Mouse (Mus musculus) forebrain, embryonic 14.5 days (tissue): ENCODE measurements around the gene Pknox2. TPM values are rescaled to one million over a fixed set of nuclear protein-coding genes. Genes with fewer than 3 reads are reported as not detected.
A peak's percentile ranks its signal among the peaks of the same experiment; 100 is the strongest.

Source experiments
- ATAC-seq: fragments of 200-750 bp; cut with Nextera tagmentation; 2 replicates; pipeline ENCODE4 v1.8.0; 2017; ENCODE audit warnings: mild to moderate bottlenecking, moderate library complexity
- DNase-seq: peaks from one replicate; pipeline ENCODE4 v3.0.0-alpha.2; 2015; ENCODE audit warnings: low spot score
- H3K27ac ChIP-seq: fragments of 300-500 bp; sonication (generic); 2 replicates; pipeline ENCODE4 v1.5.1; 2014; ENCODE audit warnings: low read depth, mild to moderate bottlenecking, control low read depth, low read length, moderate library complexity
- H3K27me3 ChIP-seq: fragments of 300-500 bp; sonication (generic); replicated peaks from 2 replicates; pipeline ENCODE4 v1.6.1; 2014; ENCODE audit warnings: low read length, control low read depth, mixed read lengths; ENCODE audit not compliant: control insufficient read depth, insufficient read depth
- H3K36me3 ChIP-seq: fragments of 300-500 bp; sonication (generic); 2 replicates; pipeline ENCODE4 v1.6.1; 2014; ENCODE audit warnings: low read length, control low read depth; ENCODE audit not compliant: control insufficient read depth, insufficient read depth
- H3K4me1 ChIP-seq: fragments of 300-500 bp; sonication (generic); 2 replicates; pipeline ENCODE4 v1.6.1; 2014; ENCODE audit warnings: antibody characterized with exemption, low read length, control low read depth; ENCODE audit not compliant: control insufficient read depth, insufficient read depth
- H3K4me2 ChIP-seq: fragments of 300-500 bp; sonication (generic); 2 replicates; pipeline ENCODE4 v1.6.1; 2014; ENCODE audit warnings: mild to moderate bottlenecking, control low read depth, low read length
- H3K4me3 ChIP-seq: fragments of 300-500 bp; sonication (generic); 2 replicates; pipeline ENCODE4 v1.5.1; 2014; ENCODE audit warnings: low read depth, low read length, control low read depth
- H3K9ac ChIP-seq: fragments of 300-500 bp; sonication (generic); 2 replicates; pipeline ENCODE4 v1.6.1; 2014; ENCODE audit warnings: mild to moderate bottlenecking, low read length, control low read depth, moderate library complexity
- H3K9me3 ChIP-seq: fragments of 300-500 bp; sonication (generic); replicated peaks from 2 replicates; pipeline ENCODE4 v1.6.1; 2016; ENCODE audit warnings: low read length, control low read depth, mixed read lengths; ENCODE audit not compliant: control insufficient read depth
- WGBS: fragments of 180-500 bp; shearing (Covaris S2); extraction: QIAGEN DNeasy Blood & Tissue Kit; methylation state at CpG from one replicate; pipeline ENCODE4 v1.1.7; 2014; 5-methylcytosine and 5-hydroxymethylcytosine counted together
- polyA plus RNA-seq: library from polyadenylated mRNA; unstranded; fragments of >200 nt; fragmentation: Nextera tagmentation; extraction: Ambion mirVana; gene quantifications from 2 replicates; pipeline ENCODE4 v1.2.1, GENCODE M21; 2014

The Pknox2 gene
- polyA plus RNA-seq, 1 experiment from 2014 or later = 12.1 TPM

DNA sequence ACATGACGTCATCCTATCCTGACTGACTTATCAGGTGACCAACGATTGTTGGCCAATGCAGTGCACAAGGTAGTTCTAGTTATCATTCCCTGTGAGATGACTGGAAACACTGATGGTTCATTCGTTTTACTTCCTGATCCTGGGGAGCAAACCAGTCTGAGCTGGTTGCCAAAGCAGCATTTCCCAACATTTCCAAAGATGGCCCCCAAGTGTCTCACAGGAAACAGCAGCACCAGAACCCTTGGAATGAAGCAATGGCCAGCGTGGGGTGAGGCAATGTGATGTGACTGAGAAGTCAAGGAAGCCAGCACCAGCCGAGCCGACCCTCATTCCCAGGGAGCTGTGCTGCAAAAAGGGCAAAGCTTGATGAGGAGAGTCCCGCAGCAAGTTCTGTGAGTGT is 13.7 kb downstream of the Pknox2 start:
- Histone ChIP-seq H3K4me2 (no peak overlapping the region), H3K27ac (no peak overlapping the region), H3K4me3 (no peak overlapping the region), H3K27me3 (no peaks in the 10 kb centered on the region), H3K9ac (no peak overlapping the region), H3K36me3 (no peaks in the 10 kb centered on the region), H3K4me1 (no peaks in the 10 kb centered on the region; the same call in 1 of the 2 replicates), H3K9me3 (no peaks in the 10 kb centered on the region)
- DNase-seq = no peak
- 90% methylated on average over 7 of the region's 7 CpGs for WGBS
- ATAC-seq = no peak

DNA sequence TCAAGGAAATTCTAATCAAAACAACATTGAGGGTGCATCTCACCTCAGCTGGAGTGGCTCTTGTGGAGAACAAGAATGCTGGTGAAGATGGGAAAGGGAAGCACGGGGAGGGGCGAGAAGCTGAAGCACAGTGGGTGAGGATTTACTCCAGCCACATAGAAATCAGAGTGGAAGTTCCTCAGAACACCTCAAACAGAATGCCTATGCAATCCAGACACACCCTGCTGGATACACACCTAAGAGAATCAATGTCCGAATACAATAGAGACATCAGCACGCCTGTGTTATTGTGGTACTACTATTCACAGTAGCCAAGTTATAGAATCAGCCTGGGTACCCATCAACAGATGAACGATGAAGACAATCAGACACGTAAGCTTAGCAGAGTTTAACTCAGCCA is 18.2 kb downstream of the Pknox2 start:
- DNase-seq = no peak
- Histone ChIP-seq H3K4me2 (no peak overlapping the region), H3K9me3 (no peaks in the 10 kb centered on the region), H3K4me1 (0 out of 2 replicates have a peak, but pooled peaks cover 5% of the 10 kb centered on the region), H3K27me3 (no peaks in the 10 kb centered on the region; the same call in 1 of the 2 replicates), H3K27ac (no peak overlapping the region), H3K9ac (no peak overlapping the region), H3K36me3 (no peaks in the 10 kb centered on the region), H3K4me3 (no peak overlapping the region)
- 91% methylated on average over 6 of the region's 6 CpGs for WGBS
- no peak for ATAC-seq

DNA sequence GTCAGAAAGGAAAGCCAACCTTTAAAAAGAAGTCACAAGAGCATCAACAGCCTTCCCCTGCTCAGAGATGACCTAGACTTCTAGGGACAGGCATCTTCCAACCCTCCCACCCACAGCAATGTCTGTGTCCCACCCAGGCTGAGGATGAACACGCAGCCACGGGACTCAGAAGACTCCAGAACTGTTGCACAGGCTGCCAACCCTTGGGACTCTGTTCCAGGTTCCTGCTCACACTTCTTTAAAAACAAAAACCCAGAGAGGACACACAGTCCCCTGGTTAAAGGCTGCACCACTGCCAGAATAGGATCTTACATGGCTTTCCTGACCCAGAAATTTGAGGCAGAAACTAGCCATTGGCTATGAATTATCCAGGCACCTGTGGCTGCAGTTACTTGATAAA is 21.0 kb downstream of the Pknox2 start:
- no peak overlapping the region for H3K27ac ChIP-seq
- H3K27me3 ChIP-seq = no peaks in the 10 kb centered on the region; the same call in 1 of the 2 replicates
- no peak overlapping the region for H3K4me2 ChIP-seq
- 93% methylated on average over 2 of the region's 2 CpGs for WGBS
- peaks cover 22% of the 10 kb centered on the region for H3K4me1 ChIP-seq
- H3K4me3 ChIP-seq = no peak overlapping the region
- ATAC-seq (no peak), DNase-seq (no peak)
- H3K36me3 ChIP-seq = no peaks in the 10 kb centered on the region
- H3K9me3 ChIP-seq = no peaks in the 10 kb centered on the region
- H3K9ac ChIP-seq = no peak overlapping the region

DNA sequence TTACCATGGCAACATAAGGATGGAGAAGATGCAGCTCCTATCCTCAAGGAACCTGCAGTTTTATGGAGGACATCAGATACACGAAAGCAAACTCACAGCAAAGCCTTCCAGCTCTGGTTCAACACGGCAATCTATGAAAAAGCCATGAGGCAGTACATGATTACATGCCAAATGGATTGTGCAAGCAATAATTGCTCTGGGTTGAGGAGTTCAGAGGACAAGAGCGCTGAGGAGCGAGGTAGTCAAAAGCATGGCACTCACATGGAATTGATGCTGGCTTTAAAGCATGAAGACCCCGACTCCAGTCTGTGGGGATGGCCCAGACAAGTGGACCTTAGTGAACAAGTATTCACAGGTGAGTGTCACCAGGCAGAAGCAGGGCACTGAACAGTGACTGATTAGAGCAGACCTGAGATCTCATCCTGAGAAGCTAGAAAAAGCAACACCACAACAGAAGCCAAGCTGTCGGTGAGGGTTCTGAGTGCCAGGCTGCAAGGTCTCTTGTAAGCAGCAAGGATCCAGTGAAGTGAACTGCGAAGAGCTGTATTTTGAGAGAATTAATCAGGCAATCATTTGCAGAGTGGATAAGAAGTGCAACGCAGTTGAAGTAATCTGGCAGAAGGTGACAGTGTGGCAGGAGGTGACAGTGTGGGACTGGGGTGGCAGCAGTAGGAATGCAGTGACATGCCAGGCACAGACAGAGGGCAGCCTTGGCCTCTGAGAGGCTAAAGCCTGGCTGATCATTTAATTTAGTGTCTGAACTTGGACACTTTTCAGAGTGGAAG is 22.3 kb downstream of the Pknox2 start:
- Histone ChIP-seq H3K9me3 (no peaks in the 10 kb centered on the region), H3K9ac (no peak overlapping the region), H3K4me2 (no peak overlapping the region), H3K36me3 (no peaks in the 10 kb centered on the region), H3K4me1 (peaks cover 22% of the 10 kb centered on the region), H3K4me3 (no peak overlapping the region), H3K27ac (no peak overlapping the region), H3K27me3 (no peaks in the 10 kb centered on the region; the same call in 1 of the 2 replicates)
- WGBS = 71% methylated on average over 8 of the region's 8 CpGs
- ATAC-seq = peak; percentile 60; the same call in 1 of the 2 replicates
- no peak for DNase-seq

DNA sequence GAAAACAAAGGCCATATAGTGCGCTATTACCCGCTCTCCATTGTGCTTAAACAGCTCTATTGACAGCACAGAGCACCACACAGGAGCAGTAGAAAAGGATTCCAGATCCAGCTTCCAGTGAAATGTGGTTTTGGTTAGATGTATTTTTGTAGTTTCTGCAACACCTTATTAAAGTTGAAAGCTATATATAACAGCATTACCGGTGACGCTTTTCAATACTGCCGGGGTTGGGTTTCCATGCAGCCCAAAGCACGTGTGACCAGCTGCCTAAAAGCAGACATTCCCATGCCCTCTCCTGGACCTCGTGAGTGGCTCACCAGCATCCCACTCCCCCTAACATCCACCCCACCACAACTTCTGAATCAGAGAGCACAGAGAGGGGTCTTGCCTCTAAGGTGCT is 23.8 kb downstream of the Pknox2 start:
- 76% methylated on average over 7 of the region's 7 CpGs for WGBS
- peaks cover 22% of the 10 kb centered on the region for H3K4me1 ChIP-seq
- H3K27ac ChIP-seq = no peak overlapping the region
- H3K4me2 ChIP-seq = no peak overlapping the region
- H3K9me3 ChIP-seq = no peaks in the 10 kb centered on the region
- no peaks in the 10 kb centered on the region for H3K36me3 ChIP-seq
- no peak overlapping the region for H3K9ac ChIP-seq
- ATAC-seq = 0 out of 2 replicates have a peak, but pooled peaks have one; percentile 19
- H3K4me3 ChIP-seq = no peak overlapping the region
- H3K27me3 ChIP-seq = no peaks in the 10 kb centered on the region; the same call in 1 of the 2 replicates
- no peak for DNase-seq

DNA sequence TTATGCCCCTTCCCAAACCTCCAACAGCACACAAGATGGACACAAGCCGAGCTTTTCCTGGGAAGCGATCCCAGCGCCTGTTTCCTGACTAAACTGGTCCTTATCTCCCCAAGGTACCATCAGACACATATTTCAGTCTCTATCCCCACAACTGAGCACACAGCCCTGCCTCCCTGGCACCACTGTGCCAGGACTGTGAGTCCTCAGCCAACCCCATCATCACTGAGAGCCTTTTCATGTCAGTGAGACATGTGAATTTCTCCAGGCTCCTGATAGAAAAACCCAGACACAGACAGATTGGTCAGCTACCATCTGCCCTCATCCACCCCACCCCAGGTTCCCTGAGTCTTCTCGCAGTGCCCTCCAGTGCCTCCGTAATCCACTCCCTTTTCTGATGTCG is 24.2 kb downstream of the Pknox2 start:
- Histone ChIP-seq H3K27ac (no peak overlapping the region), H3K36me3 (no peaks in the 10 kb centered on the region)
- 56% methylated on average over 6 of the region's 6 CpGs for WGBS

DNA sequence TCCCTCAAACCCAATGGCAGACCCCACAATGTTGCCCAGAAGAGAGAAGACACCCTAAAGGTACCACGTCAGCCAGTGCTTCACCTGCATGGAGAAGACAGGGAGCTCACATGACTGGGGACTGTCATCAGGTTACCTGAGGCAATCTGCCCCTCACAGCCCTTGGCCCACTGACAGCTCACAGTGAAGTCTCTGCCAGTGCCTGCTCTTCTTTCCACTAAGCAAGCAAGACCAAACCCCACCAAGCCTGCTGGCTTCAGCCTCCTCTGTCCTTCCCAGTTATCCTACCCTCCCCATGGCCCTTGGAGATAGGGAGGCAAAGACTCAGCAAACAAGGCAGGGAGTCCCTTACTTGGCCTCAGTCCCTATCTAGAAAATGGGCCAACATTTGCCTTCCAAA is 24.8 kb downstream of the Pknox2 start:
- Histone ChIP-seq H3K4me2 (no peak overlapping the region), H3K4me3 (no peak overlapping the region), H3K27ac (no peak overlapping the region), H3K27me3 (no peaks in the 10 kb centered on the region; the same call in 1 of the 2 replicates), H3K9ac (no peak overlapping the region), H3K9me3 (no peaks in the 10 kb centered on the region), H3K36me3 (no peaks in the 10 kb centered on the region), H3K4me1 (peaks cover 22% of the 10 kb centered on the region)
- DNase-seq (no peak), ATAC-seq (no peak)
- 29% methylated on average over 1 of the region's 1 CpGs for WGBS

More for the DNA sequence above, 24.2 kb downstream of the Pknox2 start:
- ATAC-seq (0 out of 2 replicates have a peak, but pooled peaks have one; percentile 13), DNase-seq (no peak)
- no peaks in the 10 kb centered on the region; the same call in 1 of the 2 replicates for H3K27me3 ChIP-seq
- H3K4me3 ChIP-seq = no peak overlapping the region
- H3K9ac ChIP-seq = no peak overlapping the region
- H3K4me1 ChIP-seq = peaks cover 22% of the 10 kb centered on the region
- no peak overlapping the region for H3K4me2 ChIP-seq
- H3K9me3 ChIP-seq = no peaks in the 10 kb centered on the region

DNA sequence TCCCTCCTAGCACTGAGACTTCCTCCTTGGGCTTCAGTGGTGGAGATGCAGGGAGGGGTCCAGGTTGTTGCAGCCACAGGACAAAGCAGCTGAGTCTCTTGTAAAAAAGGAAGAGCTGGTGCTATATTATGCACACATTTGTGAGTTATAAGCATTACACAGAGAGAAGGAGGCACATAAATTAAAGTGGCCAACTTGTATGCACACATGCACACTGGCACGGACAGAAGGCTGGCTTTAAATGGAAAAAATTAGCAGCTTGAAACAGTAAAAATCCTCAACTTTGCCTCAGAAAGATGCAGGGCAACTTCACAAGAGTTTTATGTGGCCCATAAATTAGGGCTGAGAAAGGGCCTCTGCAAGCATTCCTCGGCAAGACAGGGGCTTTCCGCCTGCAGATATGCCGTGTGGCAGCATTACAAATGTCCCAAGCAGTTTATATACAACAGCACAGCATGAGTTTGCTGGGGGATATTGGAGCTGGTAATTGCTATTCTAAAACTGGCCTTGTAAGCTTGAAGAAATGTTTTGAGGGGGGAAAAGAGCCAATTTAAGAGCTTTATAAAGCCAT is 25.4 kb downstream of the Pknox2 start:
- H3K4me2 ChIP-seq = no peak overlapping the region
- no peak overlapping the region for H3K9ac ChIP-seq
- WGBS = 14% methylated on average over 4 of the region's 4 CpGs
- peaks cover 24% of the 10 kb centered on the region for H3K4me1 ChIP-seq
- H3K27me3 ChIP-seq = no peaks in the 10 kb centered on the region; the same call in 1 of the 2 replicates
- no peaks in the 10 kb centered on the region for H3K9me3 ChIP-seq
- ATAC-seq (no peak), DNase-seq (no peak)
- H3K36me3 ChIP-seq = no peaks in the 10 kb centered on the region
- no peak overlapping the region for H3K4me3 ChIP-seq
- no peak overlapping the region for H3K27ac ChIP-seq

DNA sequence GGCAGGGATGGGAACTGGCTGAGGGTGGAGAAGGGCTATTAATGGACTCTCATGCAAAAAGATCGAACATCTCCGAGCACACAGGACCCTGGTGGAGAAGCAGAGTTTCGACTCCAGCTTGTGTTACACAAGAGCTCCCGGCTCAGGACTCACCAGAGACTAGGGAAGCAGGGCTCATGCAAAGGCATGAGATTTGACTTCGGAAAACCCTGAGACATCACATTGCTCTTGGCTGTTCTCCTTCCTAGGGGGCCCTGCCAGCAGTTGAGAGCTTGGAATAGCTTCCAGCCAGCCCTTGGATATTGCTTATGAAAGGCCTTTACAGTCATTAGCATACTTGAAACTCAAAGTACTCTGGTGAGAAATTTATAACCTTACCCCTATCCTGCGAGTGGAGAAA is 26.4 kb downstream of the Pknox2 start:
- Histone ChIP-seq H3K4me1 (peaks cover 33% of the 10 kb centered on the region), H3K9me3 (no peaks in the 10 kb centered on the region), H3K36me3 (no peaks in the 10 kb centered on the region), H3K27ac (no peak overlapping the region), H3K27me3 (no peaks in the 10 kb centered on the region; the same call in 1 of the 2 replicates), H3K9ac (no peak overlapping the region; the same call in 1 of the 2 replicates), H3K4me3 (no peak overlapping the region), H3K4me2 (no peak overlapping the region)
- DNase-seq = no peak
- no peak for ATAC-seq
- WGBS = 90% methylated on average over 6 of the region's 6 CpGs
